Mouse (Mus musculus): Measurements from ENCODE around the gene Pdap1. TPM values are rescaled to one million over a fixed set of nuclear protein-coding genes. Genes with fewer than 3 reads are reported as not detected.

The Pdap1 gene
- polyA plus RNA-seq (2012; rRNA removed), result 35.6 and 36.2 TPM in 2 replicates

- Histone ChIP-seq H3K4me3 (ENCODE audit: control insufficient read depth, insufficient read depth, low read length) (peak within 1 kb of the TSS; percentile 87), H3K27me3 (ENCODE audit: control insufficient read depth, insufficient read depth, low read length) (no peaks in the 10 kb centered on the region), H3K36me3 (ENCODE audit: control insufficient read depth, insufficient read depth, low read length) (peaks cover 32% of the 10 kb centered on the region), H3K27ac (ENCODE audit: control insufficient read depth, insufficient read depth, low read length) (peak within 1 kb of the TSS; percentile 76), H3K4me1 (replicated peaks; ENCODE audit: control insufficient read depth, insufficient read depth, low read length) (peaks cover 9% of the 10 kb centered on the region)
- WGBS, result under 1% methylated on average over 84 of the region's 84 CpGs
- DNase-seq, result peak; percentile 93
- TF ChIP-seq CTCF (IDR thresholded peaks at IDR 0.05; ENCODE audit: borderline replicate concordance, control insufficient read depth, extremely low read depth, insufficient read depth, low read length, poor library complexity) (0 out of 2 replicates have a peak, but pooled peaks have one; percentile 12), POLR2A (IDR thresholded peaks at IDR 0.05; ENCODE audit: control insufficient read depth, extremely low read depth, insufficient read depth, low read length, poor library complexity) (peak; percentile 74)
These were observed at the start of gene Pdap1, which contains the start of gene Bud31 for GRCm38 (mm10) chr5:145139571-145140519. Gene Pdap1 (minus strand): TSS chr5:145140238. Gene Bud31 (plus strand): TSS chr5:145140362.

GRCm38 (mm10) chr5:145189416-145189815, 49.4 kb upstream of the Pdap1 start:
- WGBS, result 96% methylated on average over 6 of the region's 6 CpGs
- H3K27me3 ChIP-seq (ENCODE audit: control insufficient read depth, insufficient read depth, low read length), result no peaks in the 10 kb centered on the region
- H3K4me3 ChIP-seq (ENCODE audit: control insufficient read depth, insufficient read depth, low read length), result no peak overlapping the region
- no peak overlapping the region for H3K27ac ChIP-seq (ENCODE audit: control insufficient read depth, insufficient read depth, low read length)
- no peak for DNase-seq
- peaks cover 33% of the 10 kb centered on the region for H3K36me3 ChIP-seq (ENCODE audit: control insufficient read depth, insufficient read depth, low read length)
- peaks cover 11% of the 10 kb centered on the region for H3K4me1 ChIP-seq (replicated peaks; ENCODE audit: control insufficient read depth, insufficient read depth, low read length)
- TF ChIP-seq POLR2A (IDR thresholded peaks at IDR 0.05; ENCODE audit: control insufficient read depth, extremely low read depth, insufficient read depth, low read length, poor library complexity) (no peak), CTCF (IDR thresholded peaks at IDR 0.05; ENCODE audit: borderline replicate concordance, control insufficient read depth, extremely low read depth, insufficient read depth, low read length, poor library complexity) (no peak)

- Histone ChIP-seq H3K27me3 (ENCODE audit: control insufficient read depth, insufficient read depth, low read length) (no peaks in the 10 kb centered on the region), H3K4me3 (ENCODE audit: control insufficient read depth, insufficient read depth, low read length) (no peak overlapping the region), H3K4me1 (replicated peaks; ENCODE audit: control insufficient read depth, insufficient read depth, low read length) (peaks cover 4% of the 10 kb centered on the region; the same call in 1 of the 2 replicates), H3K36me3 (ENCODE audit: control insufficient read depth, insufficient read depth, low read length) (peaks cover 62% of the 10 kb centered on the region), H3K27ac (ENCODE audit: control insufficient read depth, insufficient read depth, low read length) (no peak overlapping the region)
- TF ChIP-seq POLR2A (IDR thresholded peaks at IDR 0.05; ENCODE audit: control insufficient read depth, extremely low read depth, insufficient read depth, low read length, poor library complexity) (no peak), CTCF (IDR thresholded peaks at IDR 0.05; ENCODE audit: borderline replicate concordance, control insufficient read depth, extremely low read depth, insufficient read depth, low read length, poor library complexity) (no peak)
- WGBS, result 92% methylated on average over 2 of the region's 2 CpGs
- no peak for DNase-seq
These were observed 45.2 kb upstream of the Pdap1 start for GRCm38 (mm10) chr5:145185244-145185643.

GRCm38 (mm10) chr5:145178461-145178980, 38.5 kb upstream of the Pdap1 start:
- Histone ChIP-seq H3K27me3 (ENCODE audit: control insufficient read depth, insufficient read depth, low read length) (no peaks in the 10 kb centered on the region), H3K27ac (ENCODE audit: control insufficient read depth, insufficient read depth, low read length) (no peak overlapping the region), H3K4me3 (ENCODE audit: control insufficient read depth, insufficient read depth, low read length) (no peak overlapping the region), H3K36me3 (ENCODE audit: control insufficient read depth, insufficient read depth, low read length) (peaks cover 76% of the 10 kb centered on the region), H3K4me1 (replicated peaks; ENCODE audit: control insufficient read depth, insufficient read depth, low read length) (no peaks in the 10 kb centered on the region)
- DNase-seq, result no peak
- TF ChIP-seq CTCF (IDR thresholded peaks at IDR 0.05; ENCODE audit: borderline replicate concordance, control insufficient read depth, extremely low read depth, insufficient read depth, low read length, poor library complexity) (no peak), POLR2A (IDR thresholded peaks at IDR 0.05; ENCODE audit: control insufficient read depth, extremely low read depth, insufficient read depth, low read length, poor library complexity) (no peak)
- 88% methylated on average over 18 of the region's 18 CpGs for WGBS

GRCm38 (mm10) chr5:145167306-145167661, 27.2 kb upstream of the Pdap1 start:
- under 1% methylated on average over 28 of the region's 28 CpGs for WGBS
- H3K27ac ChIP-seq (ENCODE audit: control insufficient read depth, insufficient read depth, low read length), result no peak overlapping the region
- H3K27me3 ChIP-seq (ENCODE audit: control insufficient read depth, insufficient read depth, low read length), result no peaks in the 10 kb centered on the region
- TF ChIP-seq CTCF (IDR thresholded peaks at IDR 0.05; ENCODE audit: borderline replicate concordance, control insufficient read depth, extremely low read depth, insufficient read depth, low read length, poor library complexity), result no peak
- no peak for DNase-seq
- no peaks in the 10 kb centered on the region for H3K36me3 ChIP-seq (ENCODE audit: control insufficient read depth, insufficient read depth, low read length)
- H3K4me1 ChIP-seq (replicated peaks; ENCODE audit: control insufficient read depth, insufficient read depth, low read length), result peaks cover 10% of the 10 kb centered on the region
- H3K4me3 ChIP-seq (ENCODE audit: control insufficient read depth, insufficient read depth, low read length), result peak overlapping the region; percentile 65

GRCm38 (mm10) chr5:145166536-145167305, 26.7 kb upstream of the Pdap1 start, which contains the start of the genes Ptcd1 and Cpsf4:
Gene Ptcd1 (minus strand): TSS chr5:145167108.
Gene Cpsf4 (plus strand): TSS chr5:145167213.
- DNase-seq, result peak; percentile 98
- Histone ChIP-seq H3K27ac (ENCODE audit: control insufficient read depth, insufficient read depth, low read length) (peak within 1 kb of the TSS; percentile 91), H3K4me1 (replicated peaks; ENCODE audit: control insufficient read depth, insufficient read depth, low read length) (peaks cover 10% of the 10 kb centered on the region), H3K27me3 (ENCODE audit: control insufficient read depth, insufficient read depth, low read length) (no peaks in the 10 kb centered on the region), H3K4me3 (ENCODE audit: control insufficient read depth, insufficient read depth, low read length) (peak within 1 kb of the TSS; percentile 65), H3K36me3 (ENCODE audit: control insufficient read depth, insufficient read depth, low read length) (no peaks in the 10 kb centered on the region; the same call in 1 of the 2 replicates)
- under 1% methylated on average over 51 of the region's 51 CpGs for whole genome bisulfite sequencing
- peak; percentile 30; the same call in 1 of the 2 replicates for TF ChIP-seq CTCF (IDR thresholded peaks at IDR 0.05; ENCODE audit: borderline replicate concordance, control insufficient read depth, extremely low read depth, insufficient read depth, low read length, poor library complexity)
- peak; percentile 79 for TF ChIP-seq POLR2A (IDR thresholded peaks at IDR 0.05; ENCODE audit: control insufficient read depth, extremely low read depth, insufficient read depth, low read length, poor library complexity)

Data from thymus, adult 2 months (tissue).